Mouse (Mus musculus) kidney, postnatal 25 days (tissue): ENCODE measurements around the gene Gm20817.
"Not testable (repeated sequence)": the region's sequence is repeated elsewhere in the genome, so short reads cannot be mapped to it uniquely, and the experiment has no call there.

Source experiments
- DNase-seq, 2 experiments: peaks; one replicate each; pipeline ENCODE4 v3.0.0; 2021; ENCODE audit warnings: mixed read lengths in 2 of 2

The Gm20817 gene

DNA sequence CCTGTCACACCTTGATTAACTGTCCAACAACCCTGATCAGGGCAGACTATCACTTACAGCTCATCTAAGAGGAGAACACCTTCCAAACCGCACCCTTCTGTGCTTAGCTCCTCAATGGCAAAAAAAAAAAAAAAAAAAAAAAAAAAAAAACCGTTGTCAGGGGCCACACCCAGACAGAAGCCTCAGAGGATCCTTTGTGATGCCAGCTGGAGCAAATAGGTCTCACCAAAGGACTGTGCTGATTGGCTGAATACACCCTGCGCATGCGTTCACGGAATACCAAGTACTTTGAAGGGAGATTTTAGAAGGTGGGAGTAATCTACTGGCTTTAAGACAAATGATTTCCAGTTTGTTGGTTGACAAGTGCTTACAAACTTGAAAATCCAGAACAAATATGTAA is at the start of gene Gm20817:
Gene Gm20817 (minus strand): TSS at position 101 of the 400 bp plus-strand sequence.
- DNase-seq, result not testable (repeated sequence)
